Mouse (Mus musculus) liver, postnatal 0 days (tissue): ENCODE data around the gene Dis3. TPM values are rescaled to one million over a fixed set of nuclear protein-coding genes. Genes with fewer than 3 reads are reported as not detected.

Experiments used
- ATAC-seq: fragments of 200-750 bp; cut with Nextera tagmentation; 2 replicates; pipeline ENCODE4 v1.8.0; 2017; ENCODE audit warnings: mild to moderate bottlenecking, moderate library complexity
- DNase-seq: peaks from one replicate; pipeline ENCODE4 v3.0.0-alpha.2; 2016
- H3K27ac ChIP-seq: fragments of 300-500 bp; sonication (generic); 2 replicates; pipeline ENCODE4 v1.5.1; 2014; ENCODE audit warnings: antibody characterized with exemption, moderate library complexity, mild to moderate bottlenecking, low read depth
- H3K27me3 ChIP-seq: fragments of 300-500 bp; sonication (generic); 2 replicates; pipeline ENCODE4 v1.6.1; 2014; ENCODE audit warnings: low read length, control low read depth, mixed read lengths; ENCODE audit not compliant: insufficient read depth
- H3K36me3 ChIP-seq: fragments of 300-500 bp; sonication (generic); replicated peaks from 2 replicates; pipeline ENCODE4 v1.6.1; 2014; ENCODE audit warnings: mild to moderate bottlenecking, control low read depth, low read length, moderate library complexity, mixed read lengths; ENCODE audit not compliant: insufficient read depth
- H3K4me1 ChIP-seq: fragments of 300-500 bp; sonication (generic); 2 replicates; pipeline ENCODE4 v1.6.1; 2014; ENCODE audit warnings: antibody characterized with exemption, mild to moderate bottlenecking, control low read depth; ENCODE audit not compliant: insufficient read depth
- H3K4me2 ChIP-seq: fragments of 300-500 bp; sonication (generic); 2 replicates; pipeline ENCODE4 v1.6.1; 2014; ENCODE audit warnings: low read depth, mild to moderate bottlenecking, low read length, moderate library complexity, mixed read lengths
- H3K4me3 ChIP-seq: fragments of 300-500 bp; sonication (generic); 2 replicates; pipeline ENCODE4 v1.5.1; 2014; ENCODE audit warnings: low read depth, low read length
- H3K9ac ChIP-seq: fragments of 300-500 bp; sonication (generic); replicated peaks from 2 replicates; pipeline ENCODE4 v1.6.1; 2014; ENCODE audit warnings: mild to moderate bottlenecking, moderate library complexity
- H3K9me3 ChIP-seq: fragments of 300-500 bp; sonication (generic); 2 replicates; pipeline ENCODE4 v1.6.1; 2016; ENCODE audit warnings: mild to moderate bottlenecking, control low read depth, low read length, mixed read lengths
- CTCF ChIP-seq: sonication (generic); IDR thresholded peaks from 2 replicates; pipeline ENCODE4 v1.5.1; 2016; ENCODE audit warnings: antibody characterized with exemption, low read depth
- EP300 ChIP-seq: IDR thresholded peaks from 2 replicates; pipeline ENCODE4 v1.6.1; 2016; ENCODE audit warnings: antibody characterized with exemption, low read depth, mild to moderate bottlenecking
- WGBS: fragments of 180-500 bp; shearing (Covaris S2); extraction: QIAGEN DNeasy Blood & Tissue Kit; methylation state at CpG from one replicate; pipeline ENCODE4 v1.1.7; 2014; ENCODE audit not compliant: insufficient replicate concordance; 5-methylcytosine and 5-hydroxymethylcytosine counted together
- polyA plus RNA-seq: library from polyadenylated mRNA; unstranded; fragments of >200 nt; fragmentation: Nextera tagmentation; extraction: Ambion mirVana; gene quantifications from 2 replicates; pipeline ENCODE4 v1.2.1, GENCODE M21; 2015

The Dis3 gene
- polyA plus RNA-seq, 1 experiment from 2014 or later, result 7.1 TPM

- WGBS, result 56% methylated on average over 6 of the region's 6 CpGs
- Histone ChIP-seq H3K4me1 (no peaks in the 10 kb centered on the region; the same call in 1 of the 2 replicates), H3K27me3 (no peaks in the 10 kb centered on the region), H3K4me2 (no peak overlapping the region), H3K27ac (no peak overlapping the region), H3K4me3 (no peak overlapping the region), H3K36me3 (peaks cover 40% of the 10 kb centered on the region), H3K9me3 (no peaks in the 10 kb centered on the region), H3K9ac (no peak overlapping the region)
- no peak for DNase-seq
- TF ChIP-seq EP300, result no peak
- no peak for TF ChIP-seq CTCF
- ATAC-seq, result 0 out of 2 replicates have a peak, but pooled peaks have one; percentile 27
These were observed 9.2 kb upstream of the Dis3 start for GRCm38 (mm10) chr14:99108762-99109161.

- no peak for ATAC-seq
- DNase-seq, result no peak
- no peak overlapping the region for H3K4me2 ChIP-seq
- no peak overlapping the region for H3K9ac ChIP-seq
- no peaks in the 10 kb centered on the region; the same call in 1 of the 2 replicates for H3K4me1 ChIP-seq
- no peaks in the 10 kb centered on the region for H3K27me3 ChIP-seq
- no peak overlapping the region for H3K4me3 ChIP-seq
- WGBS, result 72% methylated on average over 2 of the region's 2 CpGs
- no peaks in the 10 kb centered on the region for H3K9me3 ChIP-seq
- peaks cover 43% of the 10 kb centered on the region for H3K36me3 ChIP-seq
- no peak for TF ChIP-seq EP300
- TF ChIP-seq CTCF, result no peak
- H3K27ac ChIP-seq, result no peak overlapping the region
These were observed 8.1 kb upstream of the Dis3 start for GRCm38 (mm10) chr14:99107631-99108187.

- DNase-seq (no peak), ATAC-seq (no peak)
- TF ChIP-seq CTCF, result no peak
- no peak for TF ChIP-seq EP300
- H3K27ac ChIP-seq, result no peak overlapping the region
- H3K4me2 ChIP-seq, result no peak overlapping the region
- no peaks in the 10 kb centered on the region; the same call in 1 of the 2 replicates for H3K4me1 ChIP-seq
- H3K9ac ChIP-seq, result no peak overlapping the region
- WGBS, result 79% methylated on average over 2 of the region's 2 CpGs
- H3K4me3 ChIP-seq, result no peak overlapping the region
- H3K27me3 ChIP-seq, result no peaks in the 10 kb centered on the region
- peaks cover 35% of the 10 kb centered on the region for H3K36me3 ChIP-seq
- H3K9me3 ChIP-seq, result no peaks in the 10 kb centered on the region
These were observed 7.1 kb upstream of the Dis3 start for GRCm38 (mm10) chr14:99106671-99107070.

GRCm38 (mm10) chr14:99104542-99105123, 5.1 kb upstream of the Dis3 start:
- no peak overlapping the region for H3K9ac ChIP-seq
- peaks cover 27% of the 10 kb centered on the region for H3K36me3 ChIP-seq
- no peak overlapping the region for H3K4me2 ChIP-seq
- H3K27me3 ChIP-seq, result no peaks in the 10 kb centered on the region
- ATAC-seq (no peak), DNase-seq (no peak)
- H3K9me3 ChIP-seq, result no peaks in the 10 kb centered on the region
- H3K4me1 ChIP-seq, result no peaks in the 10 kb centered on the region; the same call in 1 of the 2 replicates
- no peak overlapping the region for H3K4me3 ChIP-seq
- no peak for TF ChIP-seq CTCF
- no peak for TF ChIP-seq EP300
- H3K27ac ChIP-seq, result no peak overlapping the region
- 65% methylated on average over 6 of the region's 6 CpGs for WGBS

GRCm38 (mm10) chr14:99103050-99103449, 3.5 kb upstream of the Dis3 start:
- H3K27me3 ChIP-seq, result no peaks in the 10 kb centered on the region
- ATAC-seq (no peak), DNase-seq (no peak)
- no peak overlapping the region for H3K27ac ChIP-seq
- peaks cover 19% of the 10 kb centered on the region for H3K36me3 ChIP-seq
- H3K9me3 ChIP-seq, result no peaks in the 10 kb centered on the region
- H3K4me3 ChIP-seq, result no peak overlapping the region
- no peak overlapping the region for H3K4me2 ChIP-seq
- no peak for TF ChIP-seq CTCF
- TF ChIP-seq EP300, result no peak
- H3K9ac ChIP-seq, result no peak overlapping the region
- peaks cover 8% of the 10 kb centered on the region for H3K4me1 ChIP-seq
- 80% methylated on average over 4 of the region's 4 CpGs for WGBS

GRCm38 (mm10) chr14:99099967-99100587, 507 bp upstream of the Dis3 start:
- peak overlapping the region; percentile 69 for H3K9ac ChIP-seq
- TF ChIP-seq CTCF (no peak), EP300 (no peak)
- H3K9me3 ChIP-seq, result no peaks in the 10 kb centered on the region
- DNase-seq (no peak), ATAC-seq (peak; percentile 49)
- H3K27me3 ChIP-seq, result no peaks in the 10 kb centered on the region
- peak overlapping the region; percentile 99 for H3K4me3 ChIP-seq
- H3K4me1 ChIP-seq, result peaks cover 8% of the 10 kb centered on the region
- 5% methylated on average over 20 of the region's 20 CpGs for WGBS
- peak overlapping the region; percentile 67 for H3K4me2 ChIP-seq
- H3K27ac ChIP-seq, result no peak overlapping the region
- H3K36me3 ChIP-seq, result peaks cover 29% of the 10 kb centered on the region
